Mouse (Mus musculus) cortical plate, adult 2 months (tissue): ENCODE measurements at regions not wholly inside any gene's neighbourhood (a gene's known extent, or its start where the extent isn't known, plus 50 kb on each side); places are given as distances from the start of the nearest gene placed in this dataset.

Source experiments
- CTCF ChIP-seq: fragments of 200-500 bp; IDR thresholded peaks from 2 replicates; pipeline ENCODE4 v1.5.1; 2011; ENCODE audit warnings: mild to moderate bottlenecking, control low read depth, low read length; ENCODE audit not compliant: insufficient read depth; ENCODE audit errors: extremely low read depth
- POLR2A ChIP-seq: fragments of 200-500 bp; IDR thresholded peaks from 2 replicates; pipeline ENCODE4 v1.6.1; 2011; ENCODE audit warnings: mild to moderate bottlenecking, low read length, control low read depth; ENCODE audit not compliant: insufficient read depth; ENCODE audit errors: extremely low read depth

GRCm38 (mm10) chr16:77273306-77273705 lies 259.8 kb downstream of the Usp25 start:
- TF ChIP-seq CTCF (no peak), POLR2A (no peak)
